Mouse (Mus musculus) heart, postnatal 10 days (tissue): Measurements from ENCODE around the gene 1500009L16Rik. TPM values are rescaled to one million over a fixed set of nuclear protein-coding genes. Genes with fewer than 3 reads are reported as not detected.

Source experiments
- total RNA-seq, 2 experiments: library from RNA; stranded (reverse); gene quantifications; 2 replicates each; pipeline ENCODE4 v1.2.3; 2021

Gene 1500009L16Rik
- total RNA-seq, 2 experiments from 2014 or later, result 9.1 to 12.8 TPM

Other genes with a start within 250 kb of the 1500009L16Rik start
- 10 to 100 TPM; 30.6 to 31.3 TPM for gene Aldh1l2, start 188.7 kb upstream of the 1500009L16Rik start, total RNA-seq
- 10 to 100 TPM; 14.6 to 16.8 TPM for gene Washc4, start 179.1 kb upstream of the 1500009L16Rik start, total RNA-seq
- 10 to 100 TPM; 42.9 to 45.9 TPM for gene Appl2, start 74.1 kb upstream of the 1500009L16Rik start, total RNA-seq